Mouse (Mus musculus) ovary, adult 2 months (tissue): ENCODE data around the gene Snu13. TPM values are rescaled to one million over a fixed set of nuclear protein-coding genes. Genes with fewer than 3 reads are reported as not detected.

Experiments
- polyA plus RNA-seq: library from polyadenylated mRNA; depleted of rRNA; stranded (reverse); fragments of >200 nt; gene quantifications from 2 replicates; pipeline ENCODE4 v1.2.3, GENCODE M21; 2012; rRNA removed

Snu13 gene
- 67.2 and 91.8 TPM in 2 replicates for polyA plus RNA-seq

GRCm38 (mm10) chr15:82047080-82047883, at the start of gene Snu13:
Gene Snu13, minus strand, starts transcription at chr15:82047598.

GRCm38 (mm10) chr15:82069898-82070297, 22.5 kb upstream of the Snu13 start, which contains the start of gene Mei1:
Gene Mei1, plus strand, starts transcription at chr15:82069996.

GRCm38 (mm10) chr15:82058719-82059201, 11.4 kb upstream of the Snu13 start, which contains the start of gene 4930407I10Rik:
Gene 4930407I10Rik, plus strand, starts transcription at chr15:82059151.

GRCm38 (mm10) chr15:82033762-82034161, 13.6 kb downstream of the Snu13 start, which contains the start of gene Desi1:
Gene Desi1, minus strand, starts transcription at chr15:82033862.

Other genes with a start within 250 kb of the Snu13 start
- gene Tef, start 245.2 kb downstream of the Snu13 start, polyA plus RNA-seq, result 61.6 and 63.8 TPM in 2 replicates
- gene Tob2, start 188.8 kb downstream of the Snu13 start, polyA plus RNA-seq, result 26.7 and 32.4 TPM in 2 replicates
- gene Phf5a, start 175.7 kb downstream of the Snu13 start, polyA plus RNA-seq, result 42.5 and 42.6 TPM in 2 replicates
- 206 and 228 TPM in 2 replicates for gene Aco2, start 175.3 kb downstream of the Snu13 start, polyA plus RNA-seq
- 21.0 and 21.5 TPM in 2 replicates for gene Polr3h, start 121.4 kb downstream of the Snu13 start, polyA plus RNA-seq
- gene Csdc2, start 110.8 kb downstream of the Snu13 start, polyA plus RNA-seq, result 50.8 and 58.3 TPM in 2 replicates
- gene Pmm1, start 86.7 kb downstream of the Snu13 start, polyA plus RNA-seq, result 99.8 and 100 TPM in 2 replicates
- 0.18 TPM in 1 of 2 replicates, not detected in the other for gene 1700029P11Rik, start 67.1 kb downstream of the Snu13 start, polyA plus RNA-seq
- gene Xrcc6, start 59.8 kb downstream of the Snu13 start, polyA plus RNA-seq, result 17.3 and 19.2 TPM in 2 replicates
- gene Desi1, start 13.7 kb downstream of the Snu13 start, polyA plus RNA-seq, result 30.1 and 30.3 TPM in 2 replicates
- gene 4930407I10Rik, start 11.6 kb upstream of the Snu13 start, polyA plus RNA-seq, result not detected in 2 replicates
- gene Mei1, start 22.4 kb upstream of the Snu13 start, polyA plus RNA-seq, result not detected in 2 replicates
- gene Ccdc134, start 80.3 kb upstream of the Snu13 start, polyA plus RNA-seq, result 11.3 and 13.1 TPM in 2 replicates
- gene Srebf2, start 99.6 kb upstream of the Snu13 start, polyA plus RNA-seq, result 200 and 245 TPM in 2 replicates
- 22.3 and 47.9 TPM in 2 replicates for gene Shisa8, start 165.2 kb upstream of the Snu13 start, polyA plus RNA-seq
- 0.60 and 1.7 TPM in 2 replicates for gene Tnfrsf13c, start 176.8 kb upstream of the Snu13 start, polyA plus RNA-seq
- gene Cenpm, start 197.2 kb upstream of the Snu13 start, polyA plus RNA-seq, result 32.5 and 34.3 TPM in 2 replicates
- 0.14 and 0.42 TPM in 2 replicates for gene 1500009C09Rik, start 204.8 kb upstream of the Snu13 start, polyA plus RNA-seq
- 1.1 and 1.9 TPM in 2 replicates for gene Sept3, start 227.3 kb upstream of the Snu13 start, polyA plus RNA-seq